Mouse (Mus musculus): ENCODE data around the gene Spp1. TPM values are rescaled to one million over a fixed set of nuclear protein-coding genes. Genes with fewer than 3 reads are reported as not detected.
A peak's percentile ranks its signal among the peaks of the same experiment; 100 is the strongest.

Gene Spp1
- 310 and 610 TPM in 2 replicates for polyA plus RNA-seq (2014; fragmentation: Nextera tagmentation; extraction: Ambion mirVana)

GRCm38 (mm10) chr5:104434835-104435301 lies at the start of gene Spp1:
Spp1 (plus strand) TSS chr5:104435118.
- WGBS: 58% methylated on average over 7 of the region's 7 CpGs
- ATAC-seq (ENCODE audit: low read depth): no peak
- H3K4me2 ChIP-seq (ENCODE audit: low read depth, low read length): no peak within 1 kb of the TSS
- no peak within 1 kb of the TSS for H3K4me3 ChIP-seq (ENCODE audit: low read depth, low read length)
- H3K9me3 ChIP-seq (ENCODE audit: control insufficient read depth, low read length): no peaks in the 10 kb centered on the region
- no peak within 1 kb of the TSS for H3K27ac ChIP-seq (replicated peaks; ENCODE audit: low read depth, low read length)
- no peak within 1 kb of the TSS for H3K9ac ChIP-seq (ENCODE audit: low read depth, low read length)
- H3K4me1 ChIP-seq (ENCODE audit: control insufficient read depth, insufficient read depth, low read length): no peaks in the 10 kb centered on the region
- H3K27me3 ChIP-seq (replicated peaks; ENCODE audit: control insufficient read depth, insufficient read depth, low read length): peaks cover 3% of the 10 kb centered on the region; the same call in 1 of the 2 replicates
- H3K36me3 ChIP-seq (ENCODE audit: control insufficient read depth, insufficient read depth, low read length): no peaks in the 10 kb centered on the region
- no peak for DNase-seq (ENCODE audit: low spot score)

GRCm38 (mm10) chr5:104385521-104385920 lies 49.4 kb upstream of the Spp1 start:
- no peak overlapping the region for H3K27ac ChIP-seq (replicated peaks; ENCODE audit: low read depth, low read length)
- ATAC-seq (ENCODE audit: low read depth): no peak
- 92% methylated on average over 16 of the region's 16 CpGs for WGBS

GRCm38 (mm10) chr5:104386908-104387307 lies 48.0 kb upstream of the Spp1 start:
- Histone ChIP-seq H3K9ac (ENCODE audit: low read depth, low read length) (no peak overlapping the region), H3K9me3 (ENCODE audit: control insufficient read depth, low read length) (no peaks in the 10 kb centered on the region), H3K4me3 (ENCODE audit: low read depth, low read length) (no peak overlapping the region), H3K4me2 (ENCODE audit: low read depth, low read length) (no peak overlapping the region), H3K4me1 (ENCODE audit: control insufficient read depth, insufficient read depth, low read length) (no peaks in the 10 kb centered on the region), H3K27me3 (replicated peaks; ENCODE audit: control insufficient read depth, insufficient read depth, low read length) (no peaks in the 10 kb centered on the region), H3K36me3 (ENCODE audit: control insufficient read depth, insufficient read depth, low read length) (no peaks in the 10 kb centered on the region), H3K27ac (replicated peaks; ENCODE audit: low read depth, low read length) (no peak overlapping the region)
- no peak for ATAC-seq (ENCODE audit: low read depth)
- 58% methylated on average over 5 of the region's 5 CpGs for WGBS
- DNase-seq (ENCODE audit: low spot score): peak; percentile 34

More at GRCm38 (mm10) chr5:104385521-104385920, 49.4 kb upstream of the Spp1 start:
- H3K4me1 ChIP-seq (ENCODE audit: control insufficient read depth, insufficient read depth, low read length): no peaks in the 10 kb centered on the region
- no peak for DNase-seq (ENCODE audit: low spot score)
- no peak overlapping the region for H3K4me2 ChIP-seq (ENCODE audit: low read depth, low read length)
- no peaks in the 10 kb centered on the region for H3K9me3 ChIP-seq (ENCODE audit: control insufficient read depth, low read length)
- H3K27me3 ChIP-seq (replicated peaks; ENCODE audit: control insufficient read depth, insufficient read depth, low read length): no peaks in the 10 kb centered on the region
- no peaks in the 10 kb centered on the region for H3K36me3 ChIP-seq (ENCODE audit: control insufficient read depth, insufficient read depth, low read length)
- H3K4me3 ChIP-seq (ENCODE audit: low read depth, low read length): no peak overlapping the region
- H3K9ac ChIP-seq (ENCODE audit: low read depth, low read length): no peak overlapping the region

- Histone ChIP-seq H3K4me2 (ENCODE audit: low read depth, low read length) (no peak overlapping the region), H3K27ac (replicated peaks; ENCODE audit: low read depth, low read length) (no peak overlapping the region), H3K27me3 (replicated peaks; ENCODE audit: control insufficient read depth, insufficient read depth, low read length) (no peaks in the 10 kb centered on the region), H3K4me3 (ENCODE audit: low read depth, low read length) (no peak overlapping the region), H3K36me3 (ENCODE audit: control insufficient read depth, insufficient read depth, low read length) (no peaks in the 10 kb centered on the region), H3K9me3 (ENCODE audit: control insufficient read depth, low read length) (no peaks in the 10 kb centered on the region), H3K4me1 (ENCODE audit: control insufficient read depth, insufficient read depth, low read length) (no peaks in the 10 kb centered on the region), H3K9ac (ENCODE audit: low read depth, low read length) (no peak overlapping the region)
- WGBS: 70% methylated on average over 2 of the region's 2 CpGs
- DNase-seq (ENCODE audit: low spot score): no peak
- ATAC-seq (ENCODE audit: low read depth): no peak
These were observed 44.0 kb upstream of the Spp1 start for GRCm38 (mm10) chr5:104390962-104391361.

GRCm38 (mm10) chr5:104392784-104393183 lies 42.1 kb upstream of the Spp1 start:
- Histone ChIP-seq H3K27me3 (replicated peaks; ENCODE audit: control insufficient read depth, insufficient read depth, low read length) (no peaks in the 10 kb centered on the region), H3K9ac (ENCODE audit: low read depth, low read length) (no peak overlapping the region), H3K4me2 (ENCODE audit: low read depth, low read length) (no peak overlapping the region), H3K36me3 (ENCODE audit: control insufficient read depth, insufficient read depth, low read length) (no peaks in the 10 kb centered on the region), H3K9me3 (ENCODE audit: control insufficient read depth, low read length) (no peaks in the 10 kb centered on the region), H3K4me3 (ENCODE audit: low read depth, low read length) (no peak overlapping the region), H3K27ac (replicated peaks; ENCODE audit: low read depth, low read length) (no peak overlapping the region), H3K4me1 (ENCODE audit: control insufficient read depth, insufficient read depth, low read length) (0 out of 2 replicates have a peak, but pooled peaks cover under 1% of the 10 kb centered on the region)
- ATAC-seq (ENCODE audit: low read depth) (no peak), DNase-seq (ENCODE audit: low spot score) (peak; percentile 18)
- 40% methylated on average over 5 of the region's 5 CpGs for whole genome bisulfite sequencing

GRCm38 (mm10) chr5:104396286-104396685 lies 38.6 kb upstream of the Spp1 start:
- WGBS: 63% methylated on average over 6 of the region's 6 CpGs
- Histone ChIP-seq H3K27me3 (replicated peaks; ENCODE audit: control insufficient read depth, insufficient read depth, low read length) (no peaks in the 10 kb centered on the region), H3K9me3 (ENCODE audit: control insufficient read depth, low read length) (no peaks in the 10 kb centered on the region), H3K4me2 (ENCODE audit: low read depth, low read length) (no peak overlapping the region), H3K4me1 (ENCODE audit: control insufficient read depth, insufficient read depth, low read length) (0 out of 2 replicates have a peak, but pooled peaks cover 10% of the 10 kb centered on the region), H3K9ac (ENCODE audit: low read depth, low read length) (no peak overlapping the region), H3K4me3 (ENCODE audit: low read depth, low read length) (no peak overlapping the region), H3K36me3 (ENCODE audit: control insufficient read depth, insufficient read depth, low read length) (no peaks in the 10 kb centered on the region), H3K27ac (replicated peaks; ENCODE audit: low read depth, low read length) (no peak overlapping the region)
- no peak for DNase-seq (ENCODE audit: low spot score)
- ATAC-seq (ENCODE audit: low read depth): no peak

GRCm38 (mm10) chr5:104398001-104398400 lies 36.9 kb upstream of the Spp1 start:
- DNase-seq (ENCODE audit: low spot score): peak; percentile 24
- H3K27ac ChIP-seq (replicated peaks; ENCODE audit: low read depth, low read length): peak overlapping the region; percentile 34
- no peak overlapping the region for H3K9ac ChIP-seq (ENCODE audit: low read depth, low read length)
- no peaks in the 10 kb centered on the region for H3K9me3 ChIP-seq (ENCODE audit: control insufficient read depth, low read length)
- H3K4me3 ChIP-seq (ENCODE audit: low read depth, low read length): no peak overlapping the region
- 65% methylated on average over 1 of the region's 1 CpGs for WGBS
- H3K36me3 ChIP-seq (ENCODE audit: control insufficient read depth, insufficient read depth, low read length): no peaks in the 10 kb centered on the region
- no peak overlapping the region for H3K4me2 ChIP-seq (ENCODE audit: low read depth, low read length)
- H3K4me1 ChIP-seq (ENCODE audit: control insufficient read depth, insufficient read depth, low read length): 0 out of 2 replicates have a peak, but pooled peaks cover 10% of the 10 kb centered on the region
- no peaks in the 10 kb centered on the region for H3K27me3 ChIP-seq (replicated peaks; ENCODE audit: control insufficient read depth, insufficient read depth, low read length)
- ATAC-seq (ENCODE audit: low read depth): no peak

GRCm38 (mm10) chr5:104399291-104399950 lies 35.5 kb upstream of the Spp1 start:
- Histone ChIP-seq H3K36me3 (ENCODE audit: control insufficient read depth, insufficient read depth, low read length) (no peaks in the 10 kb centered on the region), H3K27ac (replicated peaks; ENCODE audit: low read depth, low read length) (no peak overlapping the region), H3K4me2 (ENCODE audit: low read depth, low read length) (no peak overlapping the region), H3K4me1 (ENCODE audit: control insufficient read depth, insufficient read depth, low read length) (peaks cover 10% of the 10 kb centered on the region; the same call in 1 of the 2 replicates), H3K4me3 (ENCODE audit: low read depth, low read length) (no peak overlapping the region), H3K27me3 (replicated peaks; ENCODE audit: control insufficient read depth, insufficient read depth, low read length) (no peaks in the 10 kb centered on the region), H3K9me3 (ENCODE audit: control insufficient read depth, low read length) (no peaks in the 10 kb centered on the region), H3K9ac (ENCODE audit: low read depth, low read length) (no peak overlapping the region)
- ATAC-seq (ENCODE audit: low read depth): no peak
- no peak for DNase-seq (ENCODE audit: low spot score)
- 47% methylated on average over 9 of the region's 9 CpGs for WGBS

GRCm38 (mm10) chr5:104399970-104400369 lies 34.9 kb upstream of the Spp1 start:
- 34% methylated on average over 1 of the region's 1 CpGs for WGBS
- no peak for DNase-seq (ENCODE audit: low spot score)
- H3K9ac ChIP-seq (ENCODE audit: low read depth, low read length): no peak overlapping the region
- H3K4me3 ChIP-seq (ENCODE audit: low read depth, low read length): no peak overlapping the region
- H3K27ac ChIP-seq (replicated peaks; ENCODE audit: low read depth, low read length): no peak overlapping the region
- no peaks in the 10 kb centered on the region for H3K27me3 ChIP-seq (replicated peaks; ENCODE audit: control insufficient read depth, insufficient read depth, low read length)
- H3K4me1 ChIP-seq (ENCODE audit: control insufficient read depth, insufficient read depth, low read length): peaks cover 13% of the 10 kb centered on the region; the same call in 1 of the 2 replicates
- H3K36me3 ChIP-seq (ENCODE audit: control insufficient read depth, insufficient read depth, low read length): no peaks in the 10 kb centered on the region
- no peak for ATAC-seq (ENCODE audit: low read depth)
- H3K9me3 ChIP-seq (ENCODE audit: control insufficient read depth, low read length): no peaks in the 10 kb centered on the region
- no peak overlapping the region for H3K4me2 ChIP-seq (ENCODE audit: low read depth, low read length)
